Mouse (Mus musculus) liver, embryonic 13.5 days (tissue): ENCODE results near the gene Slit2. TPM values are rescaled to one million over a fixed set of nuclear protein-coding genes. Genes with fewer than 3 reads are reported as not detected.
A peak's percentile ranks its signal among the peaks of the same experiment; 100 is the strongest.

Experiments used
- ATAC-seq: fragments of 200-750 bp; cut with Nextera tagmentation; 2 replicates; pipeline ENCODE4 v1.8.0; 2017; ENCODE audit warnings: low read depth, mild to moderate bottlenecking, moderate number of reproducible peaks, moderate library complexity
- DNase-seq: peaks from one replicate; pipeline ENCODE4 v3.0.0; 2022
- H3K27ac ChIP-seq: fragments of 300-500 bp; sonication (generic); 2 replicates; pipeline ENCODE4 v1.5.1; 2015; ENCODE audit warnings: moderate library complexity, mild to moderate bottlenecking, inconsistent platforms
- H3K27me3 ChIP-seq: fragments of 300-500 bp; sonication (generic); 2 replicates; pipeline ENCODE4 v1.6.1; 2015; ENCODE audit warnings: mild to moderate bottlenecking, inconsistent platforms
- H3K36me3 ChIP-seq: fragments of 300-500 bp; sonication (generic); 2 replicates; pipeline ENCODE4 v1.6.1; 2015; ENCODE audit warnings: mild to moderate bottlenecking, inconsistent platforms
- H3K4me1 ChIP-seq: fragments of 300-500 bp; sonication (generic); replicated peaks from 2 replicates; pipeline ENCODE4 v1.6.1; 2015; ENCODE audit warnings: inconsistent platforms
- H3K4me2 ChIP-seq: fragments of 300-500 bp; sonication (generic); 2 replicates; pipeline ENCODE4 v1.6.1; 2015; ENCODE audit warnings: inconsistent platforms, mild to moderate bottlenecking, moderate library complexity
- H3K4me3 ChIP-seq: fragments of 300-500 bp; sonication (generic); replicated peaks from 2 replicates; pipeline ENCODE4 v1.5.1; 2015; ENCODE audit warnings: mild to moderate bottlenecking, inconsistent platforms
- H3K9ac ChIP-seq: fragments of 300-500 bp; sonication (generic); 2 replicates; pipeline ENCODE4 v1.6.1; 2015; ENCODE audit warnings: mild to moderate bottlenecking, inconsistent platforms
- H3K9me3 ChIP-seq: fragments of 300-500 bp; sonication (generic); replicated peaks from 2 replicates; pipeline ENCODE4 v1.6.1; 2016; ENCODE audit warnings: inconsistent platforms
- WGBS: fragments of 180-500 bp; shearing (Covaris S2); methylation state at CpG from one replicate; pipeline ENCODE4 v1.1.7; 2015; ENCODE audit not compliant: insufficient replicate concordance; 5-methylcytosine and 5-hydroxymethylcytosine counted together
- polyA plus RNA-seq: library from polyadenylated mRNA; unstranded; fragments of >200 nt; fragmentation: Nextera tagmentation; extraction: Ambion mirVana; gene quantifications from 2 replicates; pipeline ENCODE4 v1.2.1, GENCODE M21; 2015

The Slit2 gene
- polyA plus RNA-seq, 1 experiment from 2014 or later, result 0.51 TPM

DNA sequence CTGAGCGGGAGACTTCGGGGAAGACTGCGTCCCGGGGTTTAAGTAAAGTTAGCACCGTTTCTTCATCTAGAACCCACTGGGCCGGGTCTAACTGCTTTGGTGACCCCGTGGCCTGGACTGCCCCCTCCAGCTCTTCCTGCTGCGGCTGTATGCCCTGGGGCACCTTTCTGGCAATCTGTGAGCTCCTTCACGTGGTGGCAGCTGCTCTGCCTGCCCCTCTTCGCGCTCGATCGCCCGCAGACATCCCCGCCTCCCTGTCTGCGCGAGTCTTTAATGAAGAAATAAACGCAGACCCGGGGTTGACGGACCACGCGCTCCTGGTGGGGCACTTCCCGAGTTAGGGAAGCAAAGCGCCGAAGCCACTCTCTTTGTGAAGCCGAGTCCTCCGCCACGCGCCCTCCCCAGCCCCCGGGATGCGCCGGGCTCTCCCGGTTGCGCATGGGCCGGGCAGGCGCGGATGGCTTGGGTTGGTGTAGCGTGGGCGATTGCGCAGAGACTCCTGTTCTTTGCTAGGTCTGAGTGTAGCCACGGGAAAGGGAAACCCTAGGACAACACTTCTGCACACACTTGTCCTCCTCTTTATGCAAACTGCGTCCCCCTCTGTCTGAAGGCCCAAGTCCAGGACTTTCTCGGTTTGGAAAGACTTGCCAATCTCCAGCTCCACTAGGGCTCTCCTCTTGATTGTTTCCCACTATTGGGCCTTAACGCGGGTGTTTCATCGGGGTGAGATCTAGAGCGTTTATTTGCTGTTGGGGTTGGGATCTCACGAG, 3.1 kb downstream of the Slit2 start:
- peak overlapping the region; percentile 85 for H3K4me2 ChIP-seq
- WGBS, result 3% methylated on average over 48 of the region's 48 CpGs
- ATAC-seq, result no peak
- no peak overlapping the region for H3K9ac ChIP-seq
- no peak for DNase-seq
- peaks cover 56% of the 10 kb centered on the region for H3K27me3 ChIP-seq
- H3K4me3 ChIP-seq, result peak overlapping the region; percentile 62
- no peaks in the 10 kb centered on the region for H3K36me3 ChIP-seq
- no peak overlapping the region for H3K27ac ChIP-seq
- peaks cover 18% of the 10 kb centered on the region for H3K4me1 ChIP-seq
- H3K9me3 ChIP-seq, result no peaks in the 10 kb centered on the region

DNA sequence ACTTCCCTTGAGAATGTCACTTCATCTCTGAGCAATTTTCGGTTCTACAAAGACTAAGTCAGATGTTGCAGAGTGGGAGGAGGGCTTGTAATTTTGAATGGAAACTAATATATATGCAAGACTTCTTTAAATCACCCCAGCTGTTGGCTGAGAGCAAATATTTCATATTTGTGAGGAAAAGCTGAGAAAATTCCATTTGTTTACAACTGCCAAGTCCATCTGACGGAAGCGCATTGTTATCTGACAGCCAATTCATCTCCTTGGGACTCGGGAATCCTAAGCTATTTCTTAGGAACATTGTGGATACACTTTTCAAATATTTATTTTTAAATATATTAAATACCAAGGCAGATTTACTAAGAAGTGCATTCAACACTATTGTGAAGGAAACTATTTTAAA, 8.0 kb downstream of the Slit2 start:
- Histone ChIP-seq H3K4me1 (no peaks in the 10 kb centered on the region), H3K9me3 (no peaks in the 10 kb centered on the region), H3K4me3 (no peak overlapping the region), H3K9ac (no peak overlapping the region), H3K36me3 (no peaks in the 10 kb centered on the region), H3K4me2 (no peak overlapping the region), H3K27me3 (peaks cover 22% of the 10 kb centered on the region), H3K27ac (no peak overlapping the region)
- ATAC-seq (no peak), DNase-seq (no peak)
- WGBS, result 66% methylated on average over 4 of the region's 4 CpGs

DNA sequence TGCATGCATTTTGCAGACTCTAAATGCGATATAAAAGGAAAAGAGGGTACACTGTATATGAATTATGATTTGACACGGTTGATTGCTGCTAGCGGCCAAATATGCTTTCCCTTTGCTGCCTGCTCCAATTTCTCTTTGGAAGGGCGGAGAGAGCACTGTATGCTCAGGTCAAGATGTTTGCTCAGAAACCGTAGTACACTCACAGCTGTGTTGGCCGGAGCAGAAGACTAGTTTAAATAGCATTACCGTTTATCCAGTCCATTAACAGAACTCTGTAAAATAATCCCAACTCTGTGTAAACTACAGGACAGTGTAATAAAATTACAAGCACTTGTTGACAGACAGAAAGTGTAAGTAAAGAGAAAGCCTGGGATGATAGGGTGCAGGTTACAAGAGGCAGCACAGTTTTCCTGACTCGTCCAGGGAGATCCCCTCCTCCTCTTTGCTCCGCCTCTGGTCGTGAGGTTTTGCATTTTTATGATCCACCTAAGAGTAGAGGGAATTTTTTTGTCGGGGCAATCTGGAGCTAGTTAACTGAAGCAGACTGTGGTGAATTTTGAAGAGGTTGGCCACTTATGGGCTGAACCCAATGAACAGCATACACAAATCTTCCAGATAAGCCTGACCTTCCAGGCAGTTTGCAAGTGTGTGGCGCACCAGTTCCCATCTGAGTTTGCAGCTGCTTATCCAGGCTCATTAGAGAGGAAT, 20.9 kb downstream of the Slit2 start:
- DNase-seq (no peak), ATAC-seq (no peak)
- no peak overlapping the region for H3K4me3 ChIP-seq
- no peak overlapping the region for H3K9ac ChIP-seq
- 63% methylated on average over 12 of the region's 12 CpGs for WGBS
- no peaks in the 10 kb centered on the region for H3K36me3 ChIP-seq
- no peaks in the 10 kb centered on the region for H3K9me3 ChIP-seq
- H3K4me1 ChIP-seq, result no peaks in the 10 kb centered on the region
- no peak overlapping the region for H3K27ac ChIP-seq
- H3K4me2 ChIP-seq, result no peak overlapping the region
- no peaks in the 10 kb centered on the region for H3K27me3 ChIP-seq

DNA sequence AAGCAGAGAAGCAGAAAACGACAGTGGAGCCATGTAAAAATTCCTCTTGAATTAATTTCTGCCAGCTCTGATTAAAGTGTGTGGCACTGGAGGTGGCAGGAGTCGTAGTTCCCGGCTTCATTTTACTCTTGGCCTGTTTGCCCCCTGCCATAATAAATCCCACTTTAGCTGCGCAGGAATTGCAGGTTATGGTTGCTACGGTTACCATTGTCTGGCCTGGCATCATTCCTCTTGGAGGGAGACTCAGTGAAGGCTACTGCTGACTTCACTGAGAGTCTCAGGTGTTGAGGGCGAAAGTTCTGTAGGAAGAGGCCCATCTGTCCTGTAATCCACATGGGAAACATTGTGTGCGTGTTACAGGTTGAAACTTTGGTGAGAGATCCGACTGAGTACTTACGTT, 22.6 kb downstream of the Slit2 start:
- no peak overlapping the region for H3K27ac ChIP-seq
- no peaks in the 10 kb centered on the region for H3K27me3 ChIP-seq
- H3K4me3 ChIP-seq, result no peak overlapping the region
- no peaks in the 10 kb centered on the region for H3K36me3 ChIP-seq
- no peak overlapping the region for H3K4me2 ChIP-seq
- ATAC-seq (no peak), DNase-seq (no peak)
- no peak overlapping the region for H3K9ac ChIP-seq
- 57% methylated on average over 9 of the region's 9 CpGs for WGBS
- no peaks in the 10 kb centered on the region for H3K4me1 ChIP-seq
- no peaks in the 10 kb centered on the region for H3K9me3 ChIP-seq

- Histone ChIP-seq H3K36me3 (no peaks in the 10 kb centered on the region), H3K27me3 (no peaks in the 10 kb centered on the region), H3K4me3 (no peak overlapping the region), H3K4me1 (no peaks in the 10 kb centered on the region), H3K4me2 (no peak overlapping the region), H3K9ac (no peak overlapping the region), H3K9me3 (no peaks in the 10 kb centered on the region), H3K27ac (no peak overlapping the region)
- no peak for DNase-seq
- ATAC-seq, result no peak
These were observed 23.1 kb downstream of the Slit2 start for GRCm38 (mm10) chr5:48006059-48006458.

DNA sequence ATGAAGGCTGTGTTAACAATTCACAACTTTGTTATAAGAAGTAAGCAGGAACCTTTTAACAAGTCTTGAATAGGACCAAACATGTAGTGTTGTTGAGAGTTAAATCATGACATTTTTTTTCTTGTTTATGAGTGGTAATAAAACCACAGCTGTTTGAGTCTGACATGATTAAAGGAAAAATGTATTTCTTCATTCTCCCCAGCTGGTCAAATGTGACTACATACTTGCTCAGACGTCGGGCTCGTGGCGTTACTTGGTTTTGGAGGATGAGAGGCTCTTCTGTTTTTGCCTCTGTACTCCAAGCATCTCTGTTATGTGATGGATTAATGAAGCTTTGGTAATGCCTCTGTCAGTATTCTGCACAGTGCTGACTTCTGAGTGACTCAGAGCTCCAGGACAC, 40.5 kb downstream of the Slit2 start:
- Histone ChIP-seq H3K9me3 (no peaks in the 10 kb centered on the region), H3K4me1 (no peaks in the 10 kb centered on the region), H3K27ac (no peak overlapping the region), H3K4me3 (no peak overlapping the region), H3K4me2 (no peak overlapping the region), H3K36me3 (no peaks in the 10 kb centered on the region), H3K27me3 (no peaks in the 10 kb centered on the region), H3K9ac (no peak overlapping the region)
- ATAC-seq, result no peak
- no peak for DNase-seq
- WGBS, result 78% methylated on average over 4 of the region's 4 CpGs

DNA sequence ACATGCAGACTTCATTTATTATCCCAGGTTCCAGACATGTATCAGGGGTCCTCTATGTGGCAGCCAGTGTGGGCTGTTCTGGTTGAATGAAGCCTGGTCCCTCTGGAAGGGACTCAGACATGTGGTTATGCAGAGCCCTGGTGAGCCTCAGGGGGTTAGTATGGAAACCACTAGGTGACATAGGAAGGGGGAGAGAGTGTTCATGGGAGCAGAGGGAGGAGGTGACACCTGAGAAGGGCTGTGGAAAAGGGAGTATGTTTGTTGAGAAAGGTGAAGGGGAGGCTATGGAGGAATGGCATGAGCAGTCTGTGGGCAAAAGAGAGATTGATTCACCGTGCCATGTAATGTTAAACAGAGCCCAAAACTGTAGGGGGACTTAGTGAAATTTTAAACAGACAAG, 51.9 kb downstream of the Slit2 start:
- Histone ChIP-seq H3K36me3 (no peaks in the 10 kb centered on the region), H3K9ac (no peak overlapping the region), H3K27me3 (no peaks in the 10 kb centered on the region), H3K4me2 (no peak overlapping the region), H3K9me3 (no peaks in the 10 kb centered on the region), H3K4me1 (no peaks in the 10 kb centered on the region), H3K27ac (no peak overlapping the region), H3K4me3 (no peak overlapping the region)
- no peak for ATAC-seq
- DNase-seq, result no peak
- 48% methylated on average over 1 of the region's 1 CpGs for WGBS

GRCm38 (mm10) chr5:48038033-48038432, 55.1 kb downstream of the Slit2 start:
- Histone ChIP-seq H3K9ac (no peak overlapping the region), H3K27me3 (no peaks in the 10 kb centered on the region), H3K36me3 (no peaks in the 10 kb centered on the region), H3K4me2 (no peak overlapping the region), H3K4me3 (no peak overlapping the region), H3K27ac (no peak overlapping the region), H3K4me1 (no peaks in the 10 kb centered on the region), H3K9me3 (no peaks in the 10 kb centered on the region)
- WGBS, result 21% methylated on average over 5 of the region's 5 CpGs
- DNase-seq, result no peak
- no peak for ATAC-seq

GRCm38 (mm10) chr5:48048986-48049751, 66.2 kb downstream of the Slit2 start:
- ATAC-seq (no peak), DNase-seq (no peak)
- Histone ChIP-seq H3K36me3 (no peaks in the 10 kb centered on the region), H3K4me2 (no peak overlapping the region), H3K27me3 (no peaks in the 10 kb centered on the region), H3K9ac (no peak overlapping the region), H3K9me3 (no peaks in the 10 kb centered on the region), H3K4me3 (no peak overlapping the region), H3K27ac (no peak overlapping the region), H3K4me1 (no peaks in the 10 kb centered on the region)
- WGBS, result 60% methylated on average over 8 of the region's 8 CpGs

DNA sequence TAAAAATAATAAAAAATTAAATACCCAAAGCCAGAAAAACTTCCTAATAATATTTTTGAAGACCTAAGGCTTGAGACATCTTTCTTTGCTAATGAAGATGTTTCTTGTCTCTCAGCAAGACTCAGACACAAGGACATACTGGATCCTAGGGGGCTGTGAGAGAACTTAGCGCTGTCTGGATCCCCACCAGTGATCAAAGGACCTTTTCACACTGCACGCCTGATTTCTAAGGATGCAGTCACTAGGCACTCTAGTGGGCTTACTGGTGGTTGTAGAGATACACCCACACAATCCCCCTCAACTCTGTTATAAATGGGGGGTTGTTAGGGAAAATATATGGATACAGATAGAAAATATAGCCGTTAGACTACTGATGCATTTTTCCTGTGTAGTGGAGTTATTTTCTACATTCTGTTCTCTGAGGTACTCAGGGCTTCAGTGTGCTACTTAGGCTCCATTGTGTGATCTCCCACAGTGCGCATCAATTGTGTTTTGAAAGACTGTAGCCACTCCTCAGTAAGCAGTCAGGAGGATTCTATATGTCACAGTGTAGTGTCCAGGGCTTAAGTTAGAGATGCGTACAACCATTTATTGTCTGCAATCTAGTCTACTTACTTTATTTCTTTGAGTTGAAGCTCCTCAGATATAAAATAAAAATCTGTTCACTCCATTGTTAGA, 67.8 kb downstream of the Slit2 start:
- DNase-seq (no peak), ATAC-seq (no peak)
- Histone ChIP-seq H3K27ac (no peak overlapping the region), H3K9me3 (no peaks in the 10 kb centered on the region), H3K4me2 (no peak overlapping the region), H3K9ac (no peak overlapping the region), H3K36me3 (no peaks in the 10 kb centered on the region), H3K4me3 (no peak overlapping the region), H3K4me1 (no peaks in the 10 kb centered on the region), H3K27me3 (no peaks in the 10 kb centered on the region)
- 69% methylated on average over 5 of the region's 5 CpGs for WGBS

DNA sequence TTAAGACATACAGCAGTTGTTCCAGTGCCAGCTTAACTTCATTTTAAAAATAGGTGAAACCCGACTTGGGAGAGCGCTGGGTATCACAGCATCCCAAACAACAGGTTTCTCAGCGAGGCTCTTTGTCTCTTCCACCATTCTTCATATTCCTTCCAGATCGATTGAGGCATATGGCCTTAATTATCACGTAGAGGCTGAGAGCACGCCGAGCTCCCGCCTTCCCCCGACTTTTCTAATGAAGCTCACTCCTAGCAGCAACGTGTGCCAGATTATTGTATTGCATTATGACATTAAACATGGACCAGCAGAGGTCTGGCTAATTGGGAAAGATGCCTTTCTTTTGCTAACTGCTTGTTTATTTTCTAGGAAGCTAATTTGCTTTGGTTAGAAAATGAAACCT, 75.7 kb downstream of the Slit2 start:
- DNase-seq, result no peak
- Histone ChIP-seq H3K9me3 (no peaks in the 10 kb centered on the region), H3K9ac (no peak overlapping the region), H3K27ac (no peak overlapping the region), H3K27me3 (no peaks in the 10 kb centered on the region), H3K36me3 (no peaks in the 10 kb centered on the region), H3K4me3 (no peak overlapping the region), H3K4me2 (no peak overlapping the region), H3K4me1 (no peaks in the 10 kb centered on the region)
- WGBS, result 65% methylated on average over 10 of the region's 10 CpGs
- ATAC-seq, result no peak
